8 mouse cellular contexts compared by ENCODE assay signal in the genomic region with DNA sequence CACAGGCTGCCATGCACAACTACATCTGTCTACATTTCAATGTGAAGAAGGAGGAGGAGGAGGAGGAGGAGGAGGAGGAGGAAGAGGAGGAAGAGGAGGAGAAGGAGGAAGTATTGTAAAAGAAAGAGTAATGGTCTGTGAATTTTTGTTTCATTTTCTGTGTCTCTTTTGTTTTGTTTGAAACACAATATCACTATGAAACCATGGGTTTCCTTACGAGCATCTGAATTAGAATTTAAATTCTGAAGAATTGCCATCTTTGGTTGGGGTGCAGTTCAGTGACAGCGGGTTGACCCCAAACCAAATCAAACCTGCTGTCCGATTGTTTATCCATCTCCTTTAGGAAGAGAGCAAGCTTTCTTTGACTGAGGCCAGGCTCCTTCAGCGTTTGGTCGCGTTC. TPM values are rescaled to one million over a fixed set of nuclear protein-coding genes. Genes with fewer than 3 reads are reported as not detected.
DNase-seq lines count a peak whose midpoint lies in the region; ATAC-seq and TF ChIP-seq lines count a peak whose summit lies in the region.

No protein-coding gene starts in this region.

- no peak for TF ChIP-seq CTCF in kidney, adult 2 months (conservative IDR thresholded peaks at IDR 0.05; ENCODE audit: insufficient read depth, insufficient read length, low read depth, low read length)

- DNase-seq in kidney, adult 2 months = no peak
- DNase-seq in kidney, adult 18-20 months = no peak
- no peak for DNase-seq in embryonic facial prominence, embryonic 10.5 days (ENCODE audit: low spot score)
- no peak for DNase-seq in layer of hippocampus, adult 9-10 months (ENCODE audit: low spot score)
- DNase-seq in layer of hippocampus, adult 8-10 months (ENCODE audit: low spot score in 2 of 2) = no peak

- TF ChIP-seq POLR2A in kidney, adult 2 months (IDR thresholded peaks at IDR 0.05; ENCODE audit: low read depth, low read length) = no peak

- peak overlapping the region; percentile 9; the same call in 1 of the 2 replicates for H3K9ac ChIP-seq in hindbrain, embryonic 13.5 days
- H3K9ac ChIP-seq in midbrain, embryonic 12.5 days (replicated peaks) = peak overlapping the region; percentile 39; the same call in 1 of the 2 replicates

- H3K27ac ChIP-seq in kidney, adult 2 months (ENCODE audit: insufficient read depth, low read depth, low read length) = peak overlapping the region; percentile 71
- H3K27ac ChIP-seq in embryonic facial prominence, embryonic 10.5 days (replicated peaks) = peak overlapping the region; percentile 81
- 0 out of 2 replicates have a peak overlapping the region, but pooled peaks have one; percentile 18 for H3K27ac ChIP-seq in hindbrain, embryonic 13.5 days
- no peak overlapping the region for H3K27ac ChIP-seq in midbrain, embryonic 12.5 days (replicated peaks)

- no peaks in the 10 kb centered on the region for H3K36me3 ChIP-seq in kidney, adult 2 months (ENCODE audit: control insufficient read depth, insufficient read depth, low read length)
- H3K36me3 ChIP-seq in embryonic facial prominence, embryonic 10.5 days (replicated peaks) = no peaks in the 10 kb centered on the region
- H3K36me3 ChIP-seq in hindbrain, embryonic 13.5 days = no peaks in the 10 kb centered on the region
- H3K36me3 ChIP-seq in midbrain, embryonic 12.5 days = no peaks in the 10 kb centered on the region

- no peak for ATAC-seq in hindbrain, embryonic 13.5 days (ENCODE audit: low FRiP score)
- ATAC-seq in midbrain, embryonic 12.5 days (ENCODE audit: low FRiP score, low read depth) = no peak
- no peak for ATAC-seq in erythroblast, adult 5-6 weeks (replicated peaks; ENCODE audit: low FRiP score, poor library complexity, severe bottlenecking)

- H3K4me1 ChIP-seq in kidney, adult 2 months (ENCODE audit: control insufficient read depth, insufficient read depth, low read length) = peaks cover 7% of the 10 kb centered on the region; the same call in 1 of the 2 replicates
- H3K4me1 ChIP-seq in embryonic facial prominence, embryonic 10.5 days = peaks cover 32% of the 10 kb centered on the region
- peaks cover 22% of the 10 kb centered on the region for H3K4me1 ChIP-seq in hindbrain, embryonic 13.5 days (replicated peaks)
- peaks cover 15% of the 10 kb centered on the region for H3K4me1 ChIP-seq in midbrain, embryonic 12.5 days

- no peaks in the 10 kb centered on the region for H3K9me3 ChIP-seq in embryonic facial prominence, embryonic 10.5 days
- H3K9me3 ChIP-seq in hindbrain, embryonic 13.5 days = 0 out of 2 replicates have a peak, but pooled peaks cover 4% of the 10 kb centered on the region
- H3K9me3 ChIP-seq in midbrain, embryonic 12.5 days = no peaks in the 10 kb centered on the region

- peak overlapping the region; percentile 60 for H3K4me2 ChIP-seq in hindbrain, embryonic 13.5 days
- H3K4me2 ChIP-seq in midbrain, embryonic 12.5 days (replicated peaks) = peak overlapping the region; percentile 70

- WGBS in kidney, adult 2 months = 10% methylated on average over 6 of the region's 6 CpGs
- 15% methylated on average over 6 of the region's 6 CpGs for WGBS in embryonic facial prominence, embryonic 10.5 days
- 11% methylated on average over 6 of the region's 6 CpGs for WGBS in hindbrain, embryonic 13.5 days
- WGBS in midbrain, embryonic 12.5 days = 11% methylated on average over 6 of the region's 6 CpGs

- no peaks in the 10 kb centered on the region for H3K27me3 ChIP-seq in kidney, adult 2 months (replicated peaks; ENCODE audit: control insufficient read depth, insufficient read depth, low read length)
- 0 out of 2 replicates have a peak, but pooled peaks cover 15% of the 10 kb centered on the region for H3K27me3 ChIP-seq in embryonic facial prominence, embryonic 10.5 days (replicated peaks; ENCODE audit: low read depth, poor library complexity, severe bottlenecking)
- 0 out of 2 replicates have a peak, but pooled peaks cover 11% of the 10 kb centered on the region for H3K27me3 ChIP-seq in hindbrain, embryonic 13.5 days
- 0 out of 2 replicates have a peak, but pooled peaks cover 8% of the 10 kb centered on the region for H3K27me3 ChIP-seq in midbrain, embryonic 12.5 days

- H3K4me3 ChIP-seq in kidney, adult 2 months (ENCODE audit: insufficient read depth, low read depth, low read length) = peak overlapping the region; percentile 13; the same call in 1 of the 2 replicates
- H3K4me3 ChIP-seq in embryonic facial prominence, embryonic 10.5 days = peak overlapping the region; percentile 60
- peak overlapping the region; percentile 38 for H3K4me3 ChIP-seq in hindbrain, embryonic 13.5 days
- H3K4me3 ChIP-seq in midbrain, embryonic 12.5 days = peak overlapping the region; percentile 45

RNA-seq across cellular contexts. Expression of gene Grap, which starts 33.7 kb away (rescaled TPM):
- polyA plus RNA-seq in kidney, adult 2 months (2012; rRNA removed) = 11.1 and 15.3 TPM in 2 replicates
- polyA plus RNA-seq in embryonic facial prominence, embryonic 10.5 days (2016; fragmentation: Nextera tagmentation; extraction: Ambion mirVana) = 6.0 and 6.5 TPM in 2 replicates
- polyA plus RNA-seq in hindbrain, embryonic 13.5 days (2015; fragmentation: Nextera tagmentation; extraction: Ambion mirVana) = 10.2 and 11.0 TPM in 2 replicates
- 7.8 and 8.4 TPM in 2 replicates for polyA plus RNA-seq in midbrain, embryonic 12.5 days (2016; fragmentation: Nextera tagmentation; extraction: Ambion mirVana)
- not detected in 2 replicates for total RNA-seq in erythroblast, adult 5-6 weeks (2015; ENCODE audit: low replicate concordance)
- total RNA-seq in erythroblast, adult 5-6 weeks (2017; ENCODE audit: low replicate concordance) = 0.56 TPM in 1 of 2 replicates, not detected in the other
- 1 to 10 TPM; 4.3 to 6.3 (median 5.2) TPM for total RNA-seq in layer of hippocampus, adult 8-10 months (2022)

RNA-seq across cellular contexts. Expression of gene Epn2, which starts 39.9 kb away (rescaled TPM):
- 23.1 and 25.7 TPM in 2 replicates for polyA plus RNA-seq in kidney, adult 2 months (2012; rRNA removed)
- 24.7 and 25.4 TPM in 2 replicates for polyA plus RNA-seq in embryonic facial prominence, embryonic 10.5 days (2016; fragmentation: Nextera tagmentation; extraction: Ambion mirVana)
- 48.1 and 56.5 TPM in 2 replicates for polyA plus RNA-seq in hindbrain, embryonic 13.5 days (2015; fragmentation: Nextera tagmentation; extraction: Ambion mirVana)
- 34.3 and 39.0 TPM in 2 replicates for polyA plus RNA-seq in midbrain, embryonic 12.5 days (2016; fragmentation: Nextera tagmentation; extraction: Ambion mirVana)
- not detected in 2 replicates for total RNA-seq in erythroblast, adult 5-6 weeks (2015; ENCODE audit: low replicate concordance)
- total RNA-seq in erythroblast, adult 5-6 weeks (2017; ENCODE audit: low replicate concordance) = 2.0 TPM in 1 of 2 replicates, not detected in the other
- 100 to 1,000 TPM; 123 to 157 (median 152) TPM for total RNA-seq in layer of hippocampus, adult 8-10 months (2022)
